11 mouse cellular contexts compared by ENCODE assay signal in the genomic region with DNA sequence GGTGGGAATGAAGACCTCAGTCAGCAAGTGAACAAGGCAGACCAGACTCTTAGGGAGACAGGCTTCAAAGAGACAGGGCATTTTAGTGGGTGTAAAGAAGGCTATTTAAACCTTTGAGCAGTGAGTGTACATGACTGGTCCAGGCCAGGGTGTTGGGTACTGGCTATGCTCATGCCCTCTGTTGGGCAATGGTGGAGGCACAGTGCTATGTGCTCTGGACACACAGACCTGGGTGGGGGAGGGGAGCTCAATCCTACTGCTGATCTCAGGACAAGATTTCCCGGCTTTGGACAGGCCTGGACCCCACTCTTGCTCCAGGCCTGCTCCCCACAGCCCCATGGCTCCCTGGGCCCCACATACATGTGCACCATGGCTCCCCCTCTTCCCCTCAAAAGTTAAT.
DNase-seq lines count a peak whose midpoint lies in the region.
"Had no signal": no experiment of that assay in that cellular context is flagged by ENCODE, and none has a peak within 500 bp of the region (broad histone marks: within the 10 kb centered on the region; RNA-seq: fewer than 3 reads in every experiment).

No protein-coding gene starts in this region.

- intact Hi-C loops in left cerebral cortex, postnatal 4 days (cut with DNase I) = no loop called here

- DNase-seq in embryo, embryonic 10 days (ENCODE audit: low spot score) = peak; percentile 40
- DNase-seq in embryo, embryonic 9.5 days (ENCODE audit: extremely low spot score) = no peak
- DNase-seq in left cerebral cortex, postnatal 4 days = peak; percentile 24
- no peak for DNase-seq in left cerebral cortex, adult 11 months (ENCODE audit: low spot score)
- DNase-seq in ZHBTc4 (ENCODE audit: low read depth, low spot score) = peak; percentile 16
- peak; percentile 28 for DNase-seq in mesoderm, embryonic 11.5 days (ENCODE audit: low read depth, low spot score)
- DNase-seq in right cerebral cortex, postnatal 36 days (ENCODE audit: low spot score in 2 of 2) = no peak
- DNase-seq in layer of hippocampus, adult 9-10 months (ENCODE audit: low spot score) = no peak
- DNase-seq: adrenal gland, adult 2 months; cerebellum, adult 11 months; lung, adult 2 months had no signal

Comparison
In these comparisons a context has a peak if more than half of its experiments do, and no peak if none do; other contexts are left out.
1. DNase-seq: peak in embryo, embryonic 10 days (single experiment), left cerebral cortex, postnatal 4 days (single experiment), ZHBTc4 (single experiment) and mesoderm, embryonic 11.5 days (single experiment); none in embryo, embryonic 9.5 days (single experiment), left cerebral cortex, adult 11 months (single experiment), right cerebral cortex, postnatal 36 days (0 of 2) and layer of hippocampus, adult 9-10 months (single experiment).